Mouse (Mus musculus) cerebellum, adult 2 months (tissue): Measurements from ENCODE around the gene Olfr1016.

Experiments used
- CTCF ChIP-seq: fragments of 200-500 bp; IDR thresholded peaks from 2 replicates; pipeline ENCODE4 v1.5.1; 2011; ENCODE audit warnings: low read depth, mild to moderate bottlenecking, control low read depth, low read length, moderate library complexity, borderline replicate concordance; ENCODE audit not compliant: insufficient read depth
- POLR2A ChIP-seq: fragments of 200-500 bp; IDR thresholded peaks from 2 replicates; pipeline ENCODE4 v1.6.1; 2011; ENCODE audit warnings: low read length, control low read depth, borderline replicate concordance; ENCODE audit not compliant: insufficient read depth

DNA sequence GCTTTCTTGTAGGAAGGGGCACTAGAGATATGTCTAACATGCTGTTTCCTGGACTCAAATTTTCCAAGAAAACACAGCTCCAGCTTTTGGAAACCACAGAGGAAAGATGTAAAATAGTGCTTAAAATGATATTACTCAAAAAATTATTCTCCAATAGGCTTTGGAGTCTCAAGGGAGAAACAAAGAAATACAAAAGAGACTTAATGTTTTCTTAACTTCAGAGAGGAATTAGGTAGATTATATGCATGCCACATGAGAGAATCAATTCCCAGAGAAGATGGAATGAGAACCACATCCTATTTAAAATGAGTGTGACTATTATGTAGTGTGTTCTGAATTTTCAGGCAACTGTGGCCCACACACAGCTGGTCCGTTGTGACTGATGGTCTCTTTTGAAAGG lies 44.4 kb upstream of the Olfr1016 start, which contains the start of gene Olfr1020:
- no peak for TF ChIP-seq CTCF
- no peak for TF ChIP-seq POLR2A
